Mouse (Mus musculus) cortical plate, adult 2 months (tissue): Measurements from ENCODE around the gene Sept4. TPM values are rescaled to one million over a fixed set of nuclear protein-coding genes. Genes with fewer than 3 reads are reported as not detected.

Experiments
- H3K27ac ChIP-seq: fragments of 200-500 bp; 2 replicates; pipeline ENCODE4 v1.5.1; 2012; ENCODE audit warnings: low read length, control low read depth, inconsistent platforms; ENCODE audit not compliant: insufficient read depth
- H3K4me1 ChIP-seq: fragments of 200-500 bp; 2 replicates; pipeline ENCODE4 v1.6.1; 2011; ENCODE audit warnings: low read length; ENCODE audit not compliant: control insufficient read depth, insufficient read depth
- H3K4me3 ChIP-seq: fragments of 200-500 bp; 2 replicates; pipeline ENCODE4 v1.5.1; 2011; ENCODE audit warnings: mild to moderate bottlenecking, low read length, control low read depth; ENCODE audit not compliant: insufficient read depth
- CTCF ChIP-seq: fragments of 200-500 bp; IDR thresholded peaks from 2 replicates; pipeline ENCODE4 v1.5.1; 2011; ENCODE audit warnings: mild to moderate bottlenecking, control low read depth, low read length; ENCODE audit not compliant: insufficient read depth; ENCODE audit errors: extremely low read depth
- POLR2A ChIP-seq: fragments of 200-500 bp; IDR thresholded peaks from 2 replicates; pipeline ENCODE4 v1.6.1; 2011; ENCODE audit warnings: mild to moderate bottlenecking, low read length, control low read depth; ENCODE audit not compliant: insufficient read depth; ENCODE audit errors: extremely low read depth
- polyA plus RNA-seq: library from polyadenylated mRNA; depleted of rRNA; stranded (reverse); fragments of >200 nt; gene quantifications from 2 replicates; pipeline ENCODE4 v1.2.3, GENCODE M21; 2012

Sept4 gene
- polyA plus RNA-seq, 1 experiment, result 429 TPM

- no peak overlapping the region for H3K27ac ChIP-seq
- TF ChIP-seq CTCF (no peak), POLR2A (no peak)
- H3K4me3 ChIP-seq, result no peak overlapping the region
- H3K4me1 ChIP-seq, result peaks cover 4% of the 10 kb centered on the region
Measured at GRCm38 (mm10) chr11:87554386-87554785, 14.3 kb upstream of the Sept4 start.

- peaks cover 4% of the 10 kb centered on the region for H3K4me1 ChIP-seq
- no peak overlapping the region for H3K4me3 ChIP-seq
- TF ChIP-seq POLR2A (no peak), CTCF (no peak)
- H3K27ac ChIP-seq, result no peak overlapping the region
Measured at GRCm38 (mm10) chr11:87555106-87555703, 13.5 kb upstream of the Sept4 start.

- no peak overlapping the region for H3K4me3 ChIP-seq
- TF ChIP-seq CTCF (no peak), POLR2A (no peak)
- no peak overlapping the region for H3K27ac ChIP-seq
- no peaks in the 10 kb centered on the region for H3K4me1 ChIP-seq
Measured at GRCm38 (mm10) chr11:87561208-87561607, 7.5 kb upstream of the Sept4 start.

- Histone ChIP-seq H3K4me3 (no peak within 1 kb of the TSS), H3K4me1 (peaks cover 3% of the 10 kb centered on the region; the same call in 1 of the 2 replicates), H3K27ac (no peak within 1 kb of the TSS)
- TF ChIP-seq CTCF (no peak), POLR2A (no peak)
Measured at GRCm38 (mm10) chr11:87566501-87566900, 2.2 kb upstream of the Sept4 start, which contains the start of gene Gm11492. Gene Gm11492, plus strand, starts transcription at chr11:87566653.

GRCm38 (mm10) chr11:87570743-87571142 is 2.0 kb downstream of the Sept4 start:
- H3K4me3 ChIP-seq, result no peak overlapping the region
- TF ChIP-seq CTCF (no peak), POLR2A (no peak)
- H3K4me1 ChIP-seq, result peaks cover 4% of the 10 kb centered on the region; the same call in 1 of the 2 replicates
- no peak overlapping the region for H3K27ac ChIP-seq

GRCm38 (mm10) chr11:87571361-87571950 is 2.8 kb downstream of the Sept4 start:
- 0 out of 2 replicates have a peak overlapping the region, but pooled peaks have one; percentile 17 for H3K27ac ChIP-seq

GRCm38 (mm10) chr11:87573751-87574150 is 5.0 kb downstream of the Sept4 start:
- Histone ChIP-seq H3K27ac (no peak overlapping the region), H3K4me3 (no peak overlapping the region), H3K4me1 (peaks cover 8% of the 10 kb centered on the region)
- TF ChIP-seq CTCF, result no peak
- no peak for TF ChIP-seq POLR2A

More at GRCm38 (mm10) chr11:87571361-87571950, 2.8 kb downstream of the Sept4 start:
- Histone ChIP-seq H3K4me3 (no peak overlapping the region), H3K4me1 (peaks cover 4% of the 10 kb centered on the region; the same call in 1 of the 2 replicates)
- TF ChIP-seq CTCF (no peak), POLR2A (no peak)

- Histone ChIP-seq H3K4me3 (no peak overlapping the region), H3K4me1 (peaks cover 8% of the 10 kb centered on the region), H3K27ac (no peak overlapping the region)
- TF ChIP-seq POLR2A (no peak), CTCF (no peak)
Measured at GRCm38 (mm10) chr11:87574520-87575180, 5.9 kb downstream of the Sept4 start.

GRCm38 (mm10) chr11:87577601-87578248 is 9.0 kb downstream of the Sept4 start:
- Histone ChIP-seq H3K4me3 (peak overlapping the region; percentile 78), H3K4me1 (peaks cover 4% of the 10 kb centered on the region), H3K27ac (peak overlapping the region; percentile 48)
- TF ChIP-seq POLR2A (no peak), CTCF (no peak)
